Mouse (Mus musculus): Measurements from ENCODE around the gene Podxl. TPM values are rescaled to one million over a fixed set of nuclear protein-coding genes. Genes with fewer than 3 reads are reported as not detected.

The Podxl gene
- 7.6 TPM for polyA plus RNA-seq (2015; fragmentation: Illumina TruSeq; extraction: RNeasy Lipid Tissue Mini Kit (QIAGEN cat#74804); ENCODE audit: insufficient read depth, low replicate concordance)

DNA sequence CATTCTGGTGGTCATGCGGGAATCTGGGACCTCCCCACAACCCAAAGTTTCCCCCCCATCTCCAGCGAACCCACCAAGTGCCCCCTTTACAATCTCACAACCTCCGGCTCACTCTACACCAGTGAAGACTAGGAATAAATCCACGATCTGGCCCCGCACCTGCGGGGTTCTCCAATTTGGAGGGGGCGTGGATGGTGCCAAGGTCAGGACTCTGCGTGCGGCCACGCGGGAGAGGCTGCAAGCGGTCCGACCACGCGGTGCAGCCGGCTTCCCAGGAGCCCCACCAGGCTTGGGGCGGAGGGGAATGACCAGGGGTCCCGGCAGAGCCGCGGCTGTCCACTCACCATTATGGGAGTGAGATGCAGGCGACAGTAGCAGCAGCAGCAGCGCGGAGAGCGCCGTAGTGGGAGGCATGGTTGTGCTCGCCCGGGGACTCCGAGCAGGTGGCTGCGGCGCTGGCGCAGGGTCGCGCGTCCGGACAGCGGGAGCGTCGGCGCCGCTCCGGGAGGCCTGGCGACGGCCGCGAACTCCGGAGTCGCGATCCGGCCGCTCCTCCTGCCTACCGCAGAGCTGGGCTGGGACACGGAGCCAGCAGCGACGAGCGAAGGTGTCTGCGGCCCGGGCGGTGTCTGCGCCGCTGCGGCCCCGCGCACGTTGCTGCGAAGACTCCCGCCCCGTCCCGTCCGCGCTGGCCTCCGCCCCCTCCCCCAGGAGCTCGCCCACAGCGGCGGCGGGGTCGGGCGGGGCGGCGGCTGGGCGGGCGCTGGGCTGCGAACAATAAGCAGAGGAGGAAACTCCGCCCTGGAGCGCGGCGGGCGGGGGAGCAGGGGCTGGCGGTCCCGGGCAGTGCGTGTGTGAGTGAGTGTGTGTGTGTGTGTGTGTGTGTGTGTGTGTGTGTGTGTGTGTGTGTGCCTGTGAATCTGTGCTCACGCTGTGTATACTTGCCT, at the start of gene Podxl:
Gene Podxl (minus strand): TSS at position 747 of the 947 bp plus-strand sequence.

Other genes with a start within 250 kb of the Podxl start
- gene Mkln1, start 165.2 kb downstream of the Podxl start, polyA plus RNA-seq (2015; fragmentation: Illumina TruSeq; extraction: RNeasy Lipid Tissue Mini Kit (QIAGEN cat#74804); ENCODE audit: insufficient read depth, low replicate concordance), result 192 TPM

Measured in spleen, adult 10 weeks (tissue).